Mouse (Mus musculus) intestine, embryonic 14.5 days (tissue): Measurements from ENCODE around the gene Abl2. TPM values are rescaled to one million over a fixed set of nuclear protein-coding genes. Genes with fewer than 3 reads are reported as not detected.

Source experiments
- polyA plus RNA-seq: library from polyadenylated mRNA; unstranded; fragments of >200 nt; fragmentation: Nextera tagmentation; extraction: Ambion mirVana; gene quantifications from 2 replicates; pipeline ENCODE4 v1.2.1, GENCODE M21; 2014

Abl2 gene
- polyA plus RNA-seq, 1 experiment from 2014 or later = 4.7 TPM

Other genes with a start within 250 kb of the Abl2 start
- 0.05 TPM in 1 of 2 replicates, not detected in the other for gene Nphs2, start 248.1 kb upstream of the Abl2 start, polyA plus RNA-seq
- gene Gm2000, start 192.7 kb upstream of the Abl2 start, polyA plus RNA-seq = 1,082 and 1,089 TPM in 2 replicates
- gene Axdnd1, start 137.6 kb upstream of the Abl2 start, polyA plus RNA-seq = 0.12 and 0.27 TPM in 2 replicates
- gene Soat1, start 84.5 kb upstream of the Abl2 start, polyA plus RNA-seq = 62.7 and 64.0 TPM in 2 replicates
- gene Gm10031, start 34.8 kb upstream of the Abl2 start, polyA plus RNA-seq = 0.39 and 0.69 TPM in 2 replicates
- gene Tor3a, start 115.6 kb downstream of the Abl2 start, polyA plus RNA-seq = 6.3 and 6.4 TPM in 2 replicates
- 42.4 and 44.3 TPM in 2 replicates for gene Fam20b, start 160.3 kb downstream of the Abl2 start, polyA plus RNA-seq